Mouse (Mus musculus) lung, adult 2 months (tissue): ENCODE measurements around the gene Narf.

ENCODE experiments used
- CTCF ChIP-seq: fragments of 200-500 bp; IDR thresholded peaks from 2 replicates; pipeline ENCODE4 v1.5.1; 2011; ENCODE audit warnings: mild to moderate bottlenecking, low read length, control low read depth; ENCODE audit not compliant: insufficient read depth
- POLR2A ChIP-seq: fragments of 200-500 bp; IDR thresholded peaks from 2 replicates; pipeline ENCODE4 v1.6.1; 2011; ENCODE audit warnings: low read depth, mild to moderate bottlenecking, control low read depth, low read length, borderline replicate concordance; ENCODE audit errors: extremely low read depth

GRCm38 (mm10) chr11:121235475-121236238 lies 1.4 kb upstream of the Narf start:
- TF ChIP-seq CTCF (peak; percentile 55), POLR2A (no peak)
